Mouse (Mus musculus) CH12.LX (cell line): ENCODE measurements around the gene Bcor. TPM values are rescaled to one million over a fixed set of nuclear protein-coding genes. Genes with fewer than 3 reads are reported as not detected.

Source experiments
- DNase-seq: peaks from one replicate; pipeline ENCODE4 v3.0.0-alpha.2; 2013; ENCODE audit errors: extremely low read depth
- H3K27ac ChIP-seq: 2 replicates; pipeline ENCODE4 v1.5.1; 2012; ENCODE audit warnings: low read depth, mild to moderate bottlenecking, control low read depth, moderate library complexity; ENCODE audit not compliant: insufficient read depth
- H3K27me3 ChIP-seq: replicated peaks from 2 replicates; pipeline ENCODE3; 2012; ENCODE audit warnings: inconsistent platforms
- H3K36me3 ChIP-seq, 2 experiments: replicated peaks in 1 of 2; 2 replicates each; pipeline versions ENCODE3 to v1.6.1; 2012; ENCODE audit warnings: inconsistent platforms in 1 of 2, low read length in 1 of 2, mild to moderate bottlenecking in 1 of 2, mixed read lengths in 1 of 2, moderate library complexity in 1 of 2; ENCODE audit not compliant: control insufficient read depth in 1 of 2, insufficient read depth in 1 of 2
- H3K4me1 ChIP-seq, 2 experiments: 2 replicates each; pipeline ENCODE4 v1.6.1; 2012; ENCODE audit warnings: inconsistent platforms in 1 of 2, moderate library complexity in 1 of 2; ENCODE audit not compliant: insufficient read depth in 2 of 2, control insufficient read depth in 1 of 2
- H3K4me2 ChIP-seq: 2 replicates; pipeline ENCODE4 v1.6.1; 2012; ENCODE audit warnings: low read depth, mild to moderate bottlenecking, control low read depth; ENCODE audit not compliant: poor library complexity, insufficient read depth, severe bottlenecking
- H3K4me3 ChIP-seq, 3 experiments: fragments of 150-350 bp in 1 of 3; sonication (generic) in 1 of 3; replicated peaks in 1 of 3; 2 replicates each; pipeline versions ENCODE3 to v1.5.1; 2011 to 2012; ENCODE audit warnings: low read depth in 2 of 3, low read length in 2 of 3, mild to moderate bottlenecking in 2 of 3, moderate library complexity in 2 of 3, control low read depth in 1 of 3, improper control_type of control experiment in 1 of 3, inconsistent platforms in 1 of 3, mixed read lengths in 1 of 3; ENCODE audit not compliant: poor library complexity in 1 of 3
- H3K79me2 ChIP-seq: replicated peaks from 2 replicates; pipeline ENCODE4 v1.6.1; 2012; ENCODE audit warnings: mild to moderate bottlenecking, moderate library complexity; ENCODE audit not compliant: control insufficient read depth, poor library complexity, insufficient read depth, severe bottlenecking; ENCODE audit errors: extremely low read depth
- H3K9ac ChIP-seq: 2 replicates; pipeline ENCODE4 v1.6.1; 2012; ENCODE audit warnings: low read depth, mild to moderate bottlenecking, control low read depth, moderate library complexity; ENCODE audit not compliant: insufficient read depth
- H3K9me3 ChIP-seq: replicated peaks from 2 replicates; pipeline ENCODE3; 2012; ENCODE audit warnings: low read length, inconsistent platforms, mixed read lengths
- BHLHE40 ChIP-seq: IDR thresholded peaks from 2 replicates; pipeline ENCODE4 v1.6.1; 2011; ENCODE audit warnings: mild to moderate bottlenecking, low read depth, low read length, improper control_type of control experiment
- CHD1 ChIP-seq: IDR thresholded peaks from 2 replicates; pipeline ENCODE4 v1.6.1; 2012; ENCODE audit warnings: low read depth, low read length, improper control_type of control experiment, inconsistent platforms
- CTCF ChIP-seq, 2 experiments: IDR thresholded peaks in 1 of 2; conservative IDR thresholded peaks in 1 of 2; 2 replicates each; pipeline ENCODE4 v1.5.1; 2011 to 2012; ENCODE audit warnings: low read depth in 2 of 2, low read length in 2 of 2, improper control_type of control experiment in 1 of 2, inconsistent platforms in 1 of 2, mild to moderate bottlenecking in 1 of 2, moderate library complexity in 1 of 2
- EP300 ChIP-seq: IDR thresholded peaks from 2 replicates; pipeline ENCODE4 v1.6.1; 2011; ENCODE audit warnings: low read length, improper control_type of control experiment
- ETS1 ChIP-seq: conservative IDR thresholded peaks from 2 replicates; pipeline ENCODE4 v1.6.1; 2012; ENCODE audit warnings: low read depth, mild to moderate bottlenecking, inconsistent platforms, low read length, improper control_type of control experiment, moderate library complexity
- JUN ChIP-seq: IDR thresholded peaks from 2 replicates; pipeline ENCODE4 v1.6.1; 2011; ENCODE audit warnings: low read depth, mild to moderate bottlenecking, low read length, improper control_type of control experiment, moderate library complexity; ENCODE audit not compliant: insufficient read depth
- JUND ChIP-seq: conservative IDR thresholded peaks from 2 replicates; pipeline ENCODE4 v1.6.1; 2011; ENCODE audit warnings: low read depth, low read length, improper control_type of control experiment
- KAT2A ChIP-seq: IDR thresholded peaks from 2 replicates; pipeline ENCODE4 v1.6.1; 2012; ENCODE audit warnings: low read length, improper control_type of control experiment, inconsistent platforms; ENCODE audit not compliant: insufficient replicate concordance
- MAX ChIP-seq: IDR thresholded peaks from 2 replicates; pipeline ENCODE4 v1.6.1; 2011; ENCODE audit warnings: low read length, improper control_type of control experiment
- MAZ ChIP-seq: IDR thresholded peaks from 2 replicates; pipeline ENCODE4 v1.6.1; 2012; ENCODE audit warnings: low read depth, mild to moderate bottlenecking, inconsistent platforms, low read length, improper control_type of control experiment, moderate library complexity
- MXI1 ChIP-seq: IDR thresholded peaks from 2 replicates; pipeline ENCODE4 v1.6.1; 2011; ENCODE audit warnings: mild to moderate bottlenecking, low read depth, low read length, improper control_type of control experiment
- PAX5 ChIP-seq: IDR thresholded peaks from 2 replicates; pipeline ENCODE4 v1.6.1; 2012; ENCODE audit warnings: low read length, inconsistent platforms, mixed read lengths
- RAD21 ChIP-seq: IDR thresholded peaks from 2 replicates; pipeline ENCODE4 v1.6.1; 2011; ENCODE audit warnings: low read depth, mild to moderate bottlenecking, low read length, improper control_type of control experiment, moderate library complexity
- RCOR1 ChIP-seq: conservative IDR thresholded peaks from 2 replicates; pipeline ENCODE4 v1.6.1; 2012; ENCODE audit warnings: low read depth, mild to moderate bottlenecking, inconsistent platforms, low read length, improper control_type of control experiment
- SIN3A ChIP-seq: IDR thresholded peaks from 2 replicates; pipeline ENCODE4 v1.6.1; 2012; ENCODE audit warnings: low read length, improper control_type of control experiment, inconsistent platforms
- SMC3 ChIP-seq: IDR thresholded peaks from 2 replicates; pipeline ENCODE4 v1.6.1; 2011; ENCODE audit warnings: low read depth, low read length, improper control_type of control experiment
- TBP ChIP-seq: conservative IDR thresholded peaks from 2 replicates; pipeline ENCODE4 v1.6.1; 2011; ENCODE audit warnings: low read depth, low read length, improper control_type of control experiment
- TCF12 ChIP-seq: IDR thresholded peaks from 2 replicates; pipeline ENCODE4 v1.6.1; 2014; ENCODE audit warnings: low read depth, mild to moderate bottlenecking, inconsistent platforms, low read length, improper control_type of control experiment
- UBTF ChIP-seq: IDR thresholded peaks from 2 replicates; pipeline ENCODE4 v1.6.1; 2012; ENCODE audit warnings: low read depth, mild to moderate bottlenecking, inconsistent platforms, low read length, improper control_type of control experiment, moderate library complexity
- USF1 ChIP-seq: IDR thresholded peaks from 2 replicates; pipeline ENCODE4 v1.6.1; 2014; ENCODE audit warnings: low read depth, mild to moderate bottlenecking, inconsistent platforms, low read length, improper control_type of control experiment
- USF2 ChIP-seq: conservative IDR thresholded peaks from 2 replicates; pipeline ENCODE4 v1.6.1; 2011; ENCODE audit warnings: low read depth, low read length, improper control_type of control experiment
- ZMIZ1 ChIP-seq: IDR thresholded peaks from 2 replicates; pipeline ENCODE4 v1.6.1; 2012; ENCODE audit warnings: low read depth, mild to moderate bottlenecking, inconsistent platforms, low read length, improper control_type of control experiment
- ZNF384 ChIP-seq: IDR thresholded peaks from 2 replicates; pipeline ENCODE4 v1.6.1; 2012; ENCODE audit warnings: low read depth, low read length, improper control_type of control experiment, inconsistent platforms
- dilution Hi-C: fragments of 300-500 bp; cut with MboI; formaldehyde crosslinking; loops from 2 replicates; pipeline ENCODE4 v1.14.3; 2020; ENCODE audit warnings: low sequenced_read_pairs; ENCODE audit not compliant: extremely low pct_unique_long_range_greater_than_20kb, extremely low pct_ligation_motif_present
- in situ Hi-C: fragments of 300-500 bp; cut with MboI; formaldehyde crosslinking; loops from 3 replicates; pipeline ENCODE4 v1.14.3; 2019; ENCODE audit warnings: low sequenced_read_pairs, low pct_ligation_motif_present, low pct_unique_long_range_greater_than_20kb, mixed read lengths
- polyA plus RNA-seq: library from polyadenylated mRNA; unstranded; fragments of >175 nt; gene quantifications from 2 replicates; pipeline ENCODE4 v1.2.1, GENCODE M21; 2012; ENCODE audit warnings: low read depth; ENCODE audit not compliant: insufficient read length
- total RNA-seq, 2 experiments: library from RNA; depleted of rRNA; stranded (reverse); fragments of 300-350 nt in 1 of 2; fragments of >200 nt in 1 of 2; gene quantifications; 2 replicates each; pipeline ENCODE4 v1.2.3; 2012 to 2014

The Bcor gene
- total and polyA plus RNA-seq, 3 experiments: 14.3 to 41.1 (median 33.8) TPM

GRCm38 (mm10) chrX:12157331-12157930 lies 2.7 kb downstream of the Bcor start:
- H3K27me3 ChIP-seq: no peaks in the 10 kb centered on the region
- no peak for DNase-seq
- dilution Hi-C loops (no loop called here), in situ Hi-C loops (no loop called here)
- peak overlapping the region; percentile 27; the same call in 1 of the 2 replicates for H3K27ac ChIP-seq
- peaks cover 4% of the 10 kb centered on the region for H3K9me3 ChIP-seq
- H3K4me2 ChIP-seq: peak overlapping the region; percentile 63; the same call in 1 of the 2 replicates
- peak overlapping the region in 1 of 3 experiments; percentile 75 for H3K4me3 ChIP-seq
- no peaks in the 10 kb centered on the region for H3K79me2 ChIP-seq
- H3K4me1 ChIP-seq: peaks cover 0 to 11% of the 10 kb centered on the region in 2 experiments; a peak in 3 of 4 replicates
- TF ChIP-seq CHD1: no peak
- no peak for TF ChIP-seq JUND
- TF ChIP-seq MAZ: no peak
- TF ChIP-seq KAT2A: no peak
- TF ChIP-seq SMC3: peak; percentile 42
- TF ChIP-seq ETS1: no peak
- no peak for TF ChIP-seq USF2
- TF ChIP-seq UBTF: no peak
- no peak for TF ChIP-seq TCF12
- TF ChIP-seq MXI1: peak; percentile 68
- TF ChIP-seq EP300: no peak
- no peak for TF ChIP-seq SIN3A
- TF ChIP-seq ZNF384: no peak
- TF ChIP-seq ZMIZ1: no peak
- no peak for TF ChIP-seq TBP
- TF ChIP-seq JUN: no peak
- TF ChIP-seq RAD21: peak; percentile 22
- TF ChIP-seq BHLHE40: peak; percentile 27; the same call in 1 of the 2 replicates
- TF ChIP-seq CTCF (conservative IDR thresholded peaks at IDR 0.05 in 1 of 2, IDR thresholded peaks at IDR 0.05 in 1 of 2; ENCODE audit: low read depth in 2 of 2, low read length in 2 of 2): peak in 1 of 2 experiments; percentile 12; a peak in 1 of 4 replicates
- no peak for TF ChIP-seq PAX5
- TF ChIP-seq USF1: no peak
- TF ChIP-seq RCOR1: no peak
- TF ChIP-seq, all 38 proteins: peak for 5
- Histone ChIP-seq H3K36me3 (no peaks in the 10 kb centered on the region), H3K9ac (peak overlapping the region; percentile 90; the same call in 1 of the 2 replicates)

GRCm38 (mm10) chrX:12155842-12156291 lies 4.3 kb downstream of the Bcor start:
- no peak for DNase-seq
- in situ Hi-C loops: no loop called here
- no peaks in the 10 kb centered on the region for H3K9me3 ChIP-seq
- no peak overlapping the region for H3K27ac ChIP-seq
- no peak overlapping the region for H3K4me3 ChIP-seq
- TF ChIP-seq PAX5: no peak
- TF ChIP-seq CHD1: no peak
- no peak for TF ChIP-seq USF2
- TF ChIP-seq MAZ: no peak
- no peak for TF ChIP-seq MAX
- no peaks in the 10 kb centered on the region for H3K27me3 ChIP-seq
- no peak overlapping the region for H3K9ac ChIP-seq
- no peaks in the 10 kb centered on the region for H3K79me2 ChIP-seq
- dilution Hi-C loops: no loop called here
- H3K4me1 ChIP-seq: peaks cover 0 to 11% of the 10 kb centered on the region in 2 experiments; a peak in 3 of 4 replicates
- no peak overlapping the region for H3K4me2 ChIP-seq
- no peaks in the 10 kb centered on the region for H3K36me3 ChIP-seq
